Mouse (Mus musculus) adrenal gland, postnatal 14 days (tissue): ENCODE measurements at regions not wholly inside any gene's neighbourhood (a gene's known extent, or its start where the extent isn't known, plus 50 kb on each side); places are given as distances from the start of the nearest gene placed in this dataset.

Source experiments
- DNase-seq: peaks from one replicate; pipeline ENCODE4 v3.0.0; 2021; ENCODE audit warnings: mixed read lengths

DNA sequence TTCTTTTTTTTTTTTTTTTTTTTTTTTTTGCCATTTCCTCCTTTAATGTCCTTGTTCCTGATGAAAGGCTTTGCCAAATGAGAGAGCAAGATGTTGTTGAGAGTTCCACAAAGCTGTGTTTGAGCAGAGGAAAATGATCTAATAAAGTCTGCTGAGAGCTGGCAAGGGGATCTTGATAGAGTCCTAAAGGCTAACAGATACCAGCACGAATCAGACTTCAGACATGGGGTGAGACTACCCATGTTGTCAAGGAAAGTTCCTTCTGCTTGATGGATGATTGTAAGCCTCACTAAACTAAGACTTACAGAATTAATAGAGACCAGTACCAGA lies 665.2 kb upstream of the Fam92a start:
- no peak for DNase-seq

DNA sequence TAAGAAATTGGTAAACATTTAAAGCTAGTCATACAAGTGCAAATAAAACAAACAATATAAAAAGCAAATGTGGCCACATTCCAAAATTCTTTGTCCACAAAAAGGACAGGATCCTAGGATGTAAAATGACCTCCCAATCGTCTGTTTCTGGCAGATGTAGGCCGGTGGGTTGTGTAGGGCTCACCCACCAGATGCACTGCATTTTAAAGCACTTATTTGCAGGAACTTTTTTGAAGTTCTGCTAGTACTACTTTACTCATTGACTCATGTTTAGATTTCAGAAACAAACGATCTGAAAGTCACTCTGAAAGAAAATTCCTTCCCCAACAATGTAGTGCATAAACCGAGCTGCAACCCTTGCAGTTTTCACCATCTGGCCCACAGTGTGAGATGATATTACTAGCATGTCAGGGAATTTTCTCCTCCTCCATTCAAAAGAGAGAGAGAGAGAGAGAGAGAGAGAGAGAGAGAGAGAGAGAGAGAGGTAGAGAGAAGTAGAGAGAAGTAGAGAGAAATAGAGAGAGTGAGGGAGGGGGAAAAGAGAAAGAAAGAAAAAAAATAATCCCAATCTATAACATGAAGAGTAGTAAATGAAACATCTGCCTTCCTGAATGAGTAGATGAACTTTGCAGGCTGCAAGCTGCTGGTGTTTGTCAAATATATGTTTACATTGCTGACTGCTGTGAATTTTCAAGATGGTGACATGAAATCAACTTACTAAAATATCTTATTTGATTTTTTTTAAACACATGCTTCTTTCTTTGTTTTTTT lies 664.7 kb upstream of the Fam92a start:
- DNase-seq = no peak

- no peak for DNase-seq
Measured at GRCm38 (mm10) chr4:12826419-12826818, 654.6 kb upstream of the Fam92a start.

GRCm38 (mm10) chr4:12814251-12814650 lies 642.4 kb upstream of the Fam92a start:
- no peak for DNase-seq

GRCm38 (mm10) chr4:12801186-12801585 lies 629.4 kb upstream of the Fam92a start:
- DNase-seq = no peak

- no peak for DNase-seq
Measured at GRCm38 (mm10) chr4:12799564-12799963, 627.7 kb upstream of the Fam92a start.

GRCm38 (mm10) chr4:12792764-12793422 lies 621.1 kb upstream of the Fam92a start:
- no peak for DNase-seq

DNA sequence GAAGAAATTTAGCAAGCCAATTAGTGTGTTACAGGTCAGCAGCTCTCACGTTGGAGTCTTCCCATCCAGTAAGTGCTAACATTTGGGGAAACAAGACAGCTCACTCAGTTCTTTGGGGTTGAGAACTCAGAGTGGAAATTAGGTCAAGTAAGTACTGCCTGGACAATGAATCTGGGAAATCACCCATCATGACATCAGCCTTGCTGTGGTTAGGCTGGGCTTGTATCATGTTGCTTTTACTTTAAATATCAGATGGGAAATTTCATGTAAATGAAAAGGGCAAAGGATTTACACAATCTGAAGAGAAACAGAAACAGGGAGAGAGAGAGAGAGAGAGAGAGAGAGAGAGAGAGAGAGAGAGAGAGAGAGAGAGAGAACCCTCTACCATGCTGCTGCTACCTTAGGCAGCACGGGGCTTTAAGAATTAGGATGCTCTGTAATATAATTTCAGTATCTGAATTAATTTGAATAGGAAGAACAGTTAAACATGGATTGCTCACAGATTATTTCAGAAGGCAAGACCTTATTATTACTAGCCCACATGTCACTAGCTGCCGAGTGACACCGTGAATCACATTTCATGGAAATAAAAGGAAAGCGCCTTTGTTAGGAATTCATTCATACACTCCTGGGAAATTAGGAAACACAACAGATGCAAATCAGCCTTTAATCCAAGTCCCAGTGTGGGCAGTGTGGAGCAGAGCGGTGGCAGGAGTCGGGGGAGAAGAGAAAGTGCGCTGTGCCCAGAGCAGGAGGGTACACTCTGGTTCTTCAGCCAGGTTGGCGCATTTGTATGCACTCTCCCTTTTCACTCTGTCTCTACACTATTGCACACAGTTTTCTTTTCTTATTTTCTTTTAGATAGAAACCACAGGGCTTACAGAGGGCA lies 620.2 kb upstream of the Fam92a start:
- no peak for DNase-seq

DNA sequence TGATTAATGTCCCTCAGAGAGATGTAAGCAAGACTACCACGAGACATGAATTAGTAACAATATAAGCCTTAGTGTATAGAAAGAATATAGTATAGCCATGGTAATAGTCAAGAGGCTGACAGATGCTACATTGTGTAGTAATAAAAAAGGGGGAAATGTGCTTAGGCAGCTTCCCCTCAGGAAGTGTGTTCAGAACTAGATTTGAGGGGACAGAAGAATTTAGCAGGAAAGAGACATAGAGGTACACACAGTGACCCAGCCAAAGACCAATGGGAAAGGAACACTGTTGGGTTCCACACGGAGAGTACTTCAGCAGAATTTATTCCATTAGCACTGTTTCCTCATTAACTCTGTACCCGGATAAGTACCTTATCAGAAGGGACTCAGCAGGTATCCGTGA lies 614.0 kb upstream of the Fam92a start:
- no peak for DNase-seq

- no peak for DNase-seq
Measured at GRCm38 (mm10) chr4:12784479-12784878, 612.7 kb upstream of the Fam92a start.

GRCm38 (mm10) chr4:12784068-12784467 lies 612.3 kb upstream of the Fam92a start:
- DNase-seq = no peak

DNA sequence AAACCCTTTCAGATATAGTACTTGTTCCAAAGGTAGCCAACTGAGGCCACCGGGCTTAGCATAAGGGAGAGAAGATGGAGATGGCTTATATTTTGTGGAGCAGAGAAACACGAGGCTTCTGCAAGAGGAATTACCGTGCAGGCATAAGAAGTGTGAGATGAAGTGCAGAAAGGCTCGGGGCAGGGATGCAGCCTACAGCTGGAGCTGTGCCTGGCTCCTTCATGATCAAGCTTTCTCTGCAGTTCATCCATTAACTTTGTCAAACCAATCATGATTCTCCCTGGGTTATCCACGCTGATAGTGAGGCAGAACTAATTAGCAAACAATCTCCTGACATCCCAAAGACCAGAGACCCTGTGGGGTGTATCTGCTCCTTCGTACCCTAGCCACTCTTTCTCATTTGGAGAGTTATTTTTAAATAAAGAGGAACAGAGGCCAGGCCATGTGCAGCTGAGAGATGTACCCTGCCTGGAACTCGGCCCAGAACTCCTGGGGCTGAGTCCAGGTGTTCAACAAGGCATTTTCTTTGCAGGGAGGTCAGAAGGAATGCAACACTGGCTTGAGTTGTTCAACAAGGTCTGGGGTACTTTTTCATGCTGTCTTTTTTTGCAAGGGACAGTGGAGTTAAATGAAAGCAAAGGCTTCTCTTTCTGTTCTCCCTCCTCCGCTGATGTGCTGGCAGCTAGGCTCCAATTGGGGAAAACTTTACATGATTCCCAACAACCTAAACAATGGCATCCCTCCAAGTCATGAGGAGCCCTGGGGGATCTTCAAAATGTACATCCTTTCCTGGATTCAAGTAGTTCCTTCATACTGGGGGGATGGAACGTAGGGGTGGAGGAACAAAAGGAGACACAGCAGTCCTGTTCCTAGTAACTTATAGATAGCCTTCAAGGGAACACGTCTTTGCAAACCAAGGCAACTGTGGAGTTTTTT lies 610.4 kb upstream of the Fam92a start:
- no peak for DNase-seq

DNA sequence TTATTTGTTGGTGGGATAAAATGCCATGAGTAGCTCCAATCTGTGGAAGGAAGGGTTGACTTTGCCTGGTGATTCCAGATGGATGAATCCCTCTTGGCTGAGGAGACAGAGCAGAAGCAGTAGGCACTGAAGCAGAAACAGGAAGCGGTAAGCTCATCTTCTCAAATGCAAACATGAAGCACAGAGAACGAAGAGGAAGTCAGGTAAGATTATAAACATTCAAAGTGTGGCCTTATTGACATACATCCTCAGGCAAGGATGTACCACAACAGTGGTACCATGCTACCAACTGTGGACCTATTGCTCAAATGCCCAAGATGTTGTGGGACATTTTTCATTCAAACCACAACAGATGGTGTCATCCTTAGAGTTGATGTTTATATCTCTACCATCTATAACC lies 608.4 kb upstream of the Fam92a start:
- DNase-seq = no peak

- no peak for DNase-seq
Measured at GRCm38 (mm10) chr4:12779211-12779610, 607.4 kb upstream of the Fam92a start.

DNA sequence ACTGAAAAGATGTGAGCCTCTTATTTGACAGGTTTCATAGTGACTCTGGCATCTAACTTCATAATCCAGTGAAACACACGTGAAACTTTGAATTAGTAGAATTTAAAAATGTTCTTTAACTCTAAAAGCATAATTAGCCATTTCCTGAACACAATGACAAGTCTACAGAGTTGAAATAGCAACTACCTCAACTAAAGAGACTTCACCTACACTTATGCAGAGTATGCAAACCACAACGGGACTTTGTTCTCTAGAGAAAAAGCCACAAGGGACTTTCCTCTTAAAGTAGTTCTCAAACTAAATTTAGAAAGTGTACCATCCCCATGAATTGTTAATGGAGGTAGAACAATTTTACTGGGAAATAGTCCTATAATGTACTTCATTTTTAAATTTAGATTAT lies 606.3 kb upstream of the Fam92a start:
- DNase-seq = no peak

DNA sequence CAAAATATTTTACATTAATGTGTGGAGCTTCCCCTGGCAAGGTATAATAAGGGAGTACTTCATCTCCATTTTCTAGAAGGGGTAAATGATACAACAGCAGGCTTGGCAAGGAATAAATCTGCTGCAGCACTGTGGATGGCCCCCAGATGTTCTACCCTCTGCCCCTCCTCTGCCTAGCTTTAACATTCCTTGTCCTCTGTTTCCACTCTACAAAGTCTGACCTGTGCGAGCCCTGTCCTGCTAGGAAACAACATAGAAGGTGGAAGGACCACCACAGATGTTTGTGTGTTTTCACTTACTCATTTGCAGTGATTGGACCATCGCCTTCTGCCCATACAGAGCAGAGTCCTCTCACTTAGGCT lies 604.4 kb upstream of the Fam92a start:
- no peak for DNase-seq

- DNase-seq = no peak
Measured at GRCm38 (mm10) chr4:12775524-12776216, 603.9 kb upstream of the Fam92a start.

DNA sequence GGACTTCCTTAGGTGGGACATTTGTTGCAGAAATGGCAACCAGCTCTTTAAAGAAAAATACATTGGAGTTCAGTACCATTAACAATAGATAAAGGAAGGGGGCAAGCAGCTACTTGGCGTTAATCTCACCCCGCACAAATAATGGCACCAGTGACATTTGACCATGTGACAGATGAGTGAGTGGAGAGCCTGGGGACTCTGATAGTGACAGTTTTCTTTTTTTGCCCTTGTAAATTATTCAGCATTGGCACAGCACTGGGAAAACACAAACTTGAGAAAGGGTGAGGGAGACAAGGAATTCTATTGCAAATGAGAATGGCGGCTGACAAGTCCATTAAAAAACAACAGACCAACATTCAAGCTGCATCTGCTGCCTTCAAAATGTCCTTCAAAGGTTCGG lies 603.3 kb upstream of the Fam92a start:
- DNase-seq = no peak

DNA sequence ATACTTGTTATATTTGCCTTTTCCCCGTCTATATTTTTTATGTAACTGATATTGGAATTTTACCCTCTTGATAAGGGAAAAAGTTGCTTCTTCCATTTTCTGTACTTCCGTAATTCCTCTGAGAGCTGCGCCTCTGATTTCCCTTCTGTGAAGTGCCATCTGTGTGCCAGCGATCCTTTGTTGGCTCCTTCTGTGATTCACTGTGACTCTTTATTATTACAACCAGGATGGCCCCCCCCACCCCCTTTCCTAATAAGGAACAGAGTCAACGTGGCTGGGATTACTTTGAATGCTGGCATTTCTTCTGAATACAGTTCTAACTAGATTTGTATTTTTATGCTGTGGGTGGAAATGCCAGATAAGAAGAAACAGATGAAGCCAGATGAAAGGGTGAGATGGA lies 602.9 kb upstream of the Fam92a start:
- DNase-seq = no peak

DNA sequence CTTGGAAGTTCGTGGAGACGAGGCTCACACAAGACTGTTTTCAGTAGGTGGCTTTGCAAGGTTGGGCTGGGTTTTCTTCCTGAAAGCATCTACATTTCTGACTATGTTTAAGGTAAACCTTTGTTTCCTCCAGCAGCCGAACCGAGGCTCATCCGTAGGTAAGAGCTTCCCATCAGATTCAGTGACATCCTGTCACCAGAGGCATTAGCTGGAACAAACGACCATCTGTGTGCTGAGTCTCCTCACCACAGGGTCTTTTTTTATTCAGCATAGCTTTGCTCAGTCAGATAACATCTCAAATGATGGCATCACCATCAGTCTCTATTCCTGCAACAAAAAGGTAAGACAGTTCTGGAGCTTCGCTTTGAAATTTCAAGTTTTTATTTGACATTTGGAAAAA lies 601.4 kb upstream of the Fam92a start:
- DNase-seq = no peak

GRCm38 (mm10) chr4:12770131-12770780 lies 598.4 kb upstream of the Fam92a start:
- DNase-seq = no peak
